Mouse (Mus musculus): ENCODE measurements around the gene Vps35l.

Vps35l gene

DNA sequence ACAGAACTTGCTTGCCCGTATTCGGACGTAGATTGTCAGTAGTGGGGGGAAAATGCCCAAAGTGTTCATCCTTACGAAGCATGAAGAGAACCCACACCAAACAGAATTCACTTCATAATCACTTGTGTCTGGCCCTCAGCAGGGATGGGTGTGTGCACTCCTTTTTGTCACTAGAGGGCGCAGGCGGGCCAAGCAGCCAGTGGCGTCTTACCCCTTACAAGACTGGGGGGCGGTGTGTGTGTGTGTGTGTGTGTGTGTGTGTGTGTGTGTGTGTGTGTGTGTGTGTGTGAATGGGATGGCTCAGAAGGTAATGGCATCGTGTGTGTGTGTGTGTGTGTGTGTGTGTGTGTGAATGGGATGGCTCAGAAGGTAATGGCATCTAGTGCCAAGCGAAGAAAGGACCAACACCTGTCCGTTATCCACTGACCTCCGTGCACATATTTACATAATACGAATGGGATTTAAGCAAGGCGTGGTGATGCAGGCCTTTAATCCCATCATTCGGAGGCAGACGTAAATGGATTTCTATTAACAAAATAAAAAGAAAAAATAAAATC, at the start of gene Vps35l:
Gene Vps35l (plus strand): TSS at position 252 of the 557 bp plus-strand sequence.
- in situ Hi-C loops (cut with MboI, MseI), result no loop called here

DNA sequence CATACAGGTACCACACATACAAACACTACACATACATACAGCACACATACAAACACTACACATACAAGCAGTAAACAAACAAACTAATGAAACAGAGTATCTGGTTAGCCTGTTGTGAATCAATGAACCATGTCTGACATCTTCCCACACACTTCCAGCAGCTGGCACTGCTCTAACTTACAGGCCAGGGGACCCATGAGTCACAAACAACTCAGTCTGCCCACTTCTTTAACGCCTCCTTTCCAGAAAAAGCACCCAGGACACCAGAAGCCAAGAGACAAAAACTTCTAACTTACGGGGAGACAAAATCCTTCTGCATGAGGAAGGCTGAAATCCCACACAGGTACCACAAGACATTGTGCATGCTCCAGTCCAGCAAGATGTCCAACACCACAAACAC, 48.7 kb upstream of the Vps35l start:
- in situ Hi-C loops (cut with MboI, MseI), result no loop called here

GRCm38 (mm10) chr7:118696146-118696545, 43.9 kb upstream of the Vps35l start:
- in situ Hi-C loops (cut with MboI, MseI), result no loop called here

GRCm38 (mm10) chr7:118697168-118697567, 42.9 kb upstream of the Vps35l start:
- in situ Hi-C loops (cut with MboI, MseI), result no loop called here

DNA sequence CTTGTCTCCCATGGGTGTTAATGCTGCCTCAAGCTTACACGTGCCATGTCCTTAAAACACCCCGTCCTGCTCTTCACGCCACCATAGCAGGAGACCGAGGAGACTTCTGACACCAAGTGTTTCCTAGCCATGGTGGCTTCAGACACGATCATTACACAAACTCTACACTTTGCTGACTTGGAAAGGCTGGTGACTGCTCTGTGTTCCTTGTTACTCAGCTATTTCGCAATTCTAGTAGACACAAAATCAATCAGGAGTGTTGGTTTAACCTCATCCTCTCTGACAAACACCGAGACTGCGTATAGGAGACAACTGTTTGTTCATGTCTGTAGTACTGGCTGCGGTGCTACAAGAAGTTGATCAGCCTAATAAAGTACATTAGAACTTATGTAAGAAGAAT, 41.1 kb upstream of the Vps35l start:
- in situ Hi-C loops (cut with MboI, MseI), result no loop called here

GRCm38 (mm10) chr7:118703144-118703561, 36.9 kb upstream of the Vps35l start:
- in situ Hi-C loops (cut with MboI, MseI), result loop anchor here (5.0 to 25.0 kb wide), 3 partner anchors 566 to 1934 kb away; partner anchors contain the start of genes Rps15a (in 1 of the 2) and Uqcrc2 (in 1 of the 2)

DNA sequence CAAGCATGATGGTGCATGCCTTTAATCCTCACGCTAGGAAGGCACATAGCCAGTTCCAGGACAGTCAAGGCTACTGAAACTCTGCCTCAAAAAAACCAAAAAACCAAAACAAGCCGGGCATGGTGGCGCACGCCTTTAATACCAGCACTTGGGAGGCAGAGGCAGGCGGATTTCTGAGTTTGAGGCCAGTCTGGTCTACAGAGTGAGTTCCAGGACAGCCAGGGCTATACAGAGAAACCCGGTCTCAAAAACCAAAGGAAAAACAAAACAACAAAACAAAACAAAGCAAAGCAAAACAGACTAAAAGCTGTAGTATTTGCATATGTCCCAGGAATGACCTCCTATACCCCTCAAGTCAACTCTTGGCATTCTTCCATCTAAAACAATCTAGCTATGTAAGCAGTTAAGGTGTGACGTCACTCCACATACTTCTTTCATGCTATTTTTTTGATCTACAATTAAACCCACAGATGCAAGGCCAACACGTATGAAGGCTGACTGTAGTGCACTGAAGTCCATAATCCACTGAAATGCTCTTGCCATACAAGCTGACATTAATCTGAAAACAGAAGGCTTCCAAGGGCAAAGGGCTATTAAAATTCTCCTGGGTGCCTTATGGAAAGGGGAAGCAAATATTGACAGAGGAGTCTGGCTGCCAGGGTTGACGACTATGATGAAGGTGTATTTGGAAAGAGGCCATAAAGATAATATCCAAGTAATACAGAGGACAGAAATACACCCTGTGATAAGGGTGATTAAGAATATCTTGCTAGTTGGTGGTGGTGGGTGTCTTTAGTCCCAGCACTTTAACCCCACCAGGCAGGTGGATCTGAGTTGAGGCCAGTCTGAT, 35.8 kb upstream of the Vps35l start:
- in situ Hi-C loops (cut with MboI, MseI), result loop anchor here (5.0 to 25.0 kb wide), 3 partner anchors 567 to 1933 kb away; partner anchors contain the start of genes Rps15a (in 1 of the 2) and Uqcrc2 (in 1 of the 2)

GRCm38 (mm10) chr7:118705101-118705961, 34.7 kb upstream of the Vps35l start, which contains the start of gene Gde1:
Gde1 (minus strand) TSS chr7:118705778.
- in situ Hi-C loops (cut with MboI, MseI), result loop anchor here in 1 of 2 experiments (25.0 kb wide), 2 partner anchors 593 to 1932 kb away; partner anchors contain the start of genes Rps15a and Uqcrc2

DNA sequence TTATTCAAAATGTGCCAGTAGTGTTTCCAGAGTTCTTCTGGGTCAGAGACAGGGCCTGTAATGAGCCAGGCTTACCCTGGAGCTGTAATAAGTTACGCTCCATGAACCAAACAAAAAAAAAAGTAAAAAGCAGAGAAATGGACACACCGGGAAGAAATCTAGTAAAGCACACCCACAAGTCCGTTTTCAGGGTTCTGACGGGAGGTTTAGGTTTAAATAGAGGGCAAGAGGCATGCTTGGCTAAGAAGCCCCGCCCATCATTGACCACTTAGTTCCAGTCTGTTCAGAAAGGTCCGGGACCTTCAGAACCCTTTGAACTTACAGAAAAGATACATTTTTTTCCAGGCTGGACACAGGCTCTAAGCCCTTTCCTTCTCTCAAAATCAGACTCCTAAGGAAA, 34.0 kb upstream of the Vps35l start:
- in situ Hi-C loops (cut with MboI, MseI), result loop anchor here in 1 of 2 experiments (25.0 kb wide), 2 partner anchors 594 to 1931 kb away; partner anchors contain the start of genes Rps15a and Uqcrc2

DNA sequence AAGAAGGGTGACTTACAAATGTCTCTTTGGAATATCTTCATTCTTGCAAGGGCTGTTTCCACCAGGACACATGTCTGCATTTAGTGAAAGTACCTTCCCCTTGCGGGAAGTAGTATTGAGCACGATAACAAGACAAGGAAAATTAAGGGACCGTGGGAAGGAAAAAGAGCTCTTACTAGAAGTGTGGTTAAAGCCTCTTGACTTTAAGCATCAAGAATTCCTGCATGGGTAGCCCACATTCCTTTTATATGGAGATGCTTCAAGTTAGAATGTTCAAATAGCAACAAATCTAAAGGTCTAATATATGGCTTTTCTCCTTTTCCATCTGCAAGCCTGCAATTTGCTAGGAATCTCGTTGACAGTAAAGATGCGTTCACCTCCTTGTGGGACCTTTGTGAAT, 33.5 kb upstream of the Vps35l start:
- in situ Hi-C loops (cut with MboI, MseI), result loop anchor here in 1 of 2 experiments (25.0 kb wide), 2 partner anchors 594 to 1931 kb away; partner anchors contain the start of genes Rps15a and Uqcrc2

- in situ Hi-C loops (cut with MboI, MseI), result loop anchor here in 1 of 2 experiments (25.0 kb wide), 2 partner anchors 595 to 1930 kb away; partner anchors contain the start of genes Rps15a and Uqcrc2
Observed at GRCm38 (mm10) chr7:118707216-118707615, 32.8 kb upstream of the Vps35l start.

DNA sequence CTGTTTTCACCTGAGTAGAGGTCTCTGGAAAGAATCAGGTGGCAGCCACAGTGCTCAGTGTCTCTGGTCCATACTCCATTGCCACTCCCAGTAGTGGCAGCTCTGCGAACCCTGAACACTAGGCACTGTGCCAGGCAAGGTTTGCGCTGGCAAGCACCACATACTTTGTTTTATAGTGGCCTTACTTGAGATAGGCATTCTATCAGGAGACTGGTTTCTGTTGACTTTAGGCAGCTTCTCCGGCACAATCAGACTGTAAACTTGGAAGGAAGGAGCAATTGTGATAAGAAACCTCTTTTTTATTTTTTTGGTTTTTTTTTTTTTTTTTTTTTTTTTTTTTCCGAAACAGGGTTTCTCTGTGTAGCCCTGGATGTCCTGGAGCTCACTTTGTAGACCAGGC, 32.0 kb upstream of the Vps35l start:
- in situ Hi-C loops (cut with MboI, MseI), result loop anchor here in 1 of 2 experiments (25.0 kb wide), 2 partner anchors 596 to 1929 kb away; partner anchors contain the start of genes Rps15a and Uqcrc2

DNA sequence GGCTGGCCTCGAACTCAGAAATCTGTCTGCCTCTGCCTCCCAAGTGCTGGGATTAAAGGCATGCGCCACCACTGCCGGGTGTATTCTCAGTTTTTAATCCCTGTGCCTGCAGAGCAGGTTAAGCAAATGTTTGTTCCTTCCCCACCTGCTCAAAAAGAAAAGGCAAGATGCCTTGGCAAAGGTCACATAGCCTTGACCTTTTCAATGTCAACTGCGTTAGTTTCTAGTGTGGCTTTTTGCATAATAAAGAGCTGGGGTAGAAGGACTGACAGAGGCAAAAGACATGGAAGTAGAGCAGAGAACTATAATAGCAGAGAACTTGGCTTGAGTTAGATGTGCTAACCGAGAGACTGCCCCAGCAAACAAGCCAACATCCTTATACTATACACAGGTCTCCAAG, 29.2 kb upstream of the Vps35l start:
- in situ Hi-C loops (cut with MboI, MseI), result loop anchor here (10.0 to 25.0 kb wide), 3 partner anchors 144 to 1927 kb away; partner anchors contain the start of genes Iqck (in 1 of the 2), Knop1 (in 1 of the 2), Rps15a (in 1 of the 2) and Uqcrc2 (in 1 of the 2)

- in situ Hi-C loops (cut with MboI, MseI), result loop anchor here (10.0 to 25.0 kb wide), 3 partner anchors 142 to 1925 kb away; partner anchors contain the start of genes Iqck (in 1 of the 2), Knop1 (in 1 of the 2), Rps15a (in 1 of the 2) and Uqcrc2 (in 1 of the 2)
Observed at GRCm38 (mm10) chr7:118712228-118713173, 27.5 kb upstream of the Vps35l start, which contains the start of gene Ccp110. Ccp110 (plus strand) TSS chr7:118712552.

DNA sequence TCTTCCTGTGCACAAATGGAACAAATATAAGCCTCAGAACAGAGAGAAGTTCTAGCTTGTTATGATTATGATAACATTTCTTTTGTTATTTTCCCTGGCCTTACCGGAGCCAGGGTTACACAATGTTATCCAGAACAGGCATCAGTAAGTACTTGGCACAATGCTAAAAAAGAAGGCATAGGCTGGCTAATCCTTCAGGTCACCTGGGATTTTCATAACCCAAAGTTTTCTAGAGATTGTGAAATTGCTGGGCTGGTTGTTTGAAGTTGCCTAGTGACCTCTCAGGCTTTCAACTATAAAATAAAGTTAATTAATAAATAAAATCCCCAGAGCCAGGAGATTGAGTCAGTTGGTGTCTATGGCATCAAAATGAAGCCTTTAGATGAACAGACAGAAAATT, 25.2 kb upstream of the Vps35l start:
- in situ Hi-C loops (cut with MboI, MseI), result loop anchor here (10.0 to 25.0 kb wide), 3 partner anchors 140 to 1922 kb away; partner anchors contain the start of genes Iqck (in 1 of the 2), Knop1 (in 1 of the 2), Rps15a (in 1 of the 2) and Uqcrc2 (in 1 of the 2)

DNA sequence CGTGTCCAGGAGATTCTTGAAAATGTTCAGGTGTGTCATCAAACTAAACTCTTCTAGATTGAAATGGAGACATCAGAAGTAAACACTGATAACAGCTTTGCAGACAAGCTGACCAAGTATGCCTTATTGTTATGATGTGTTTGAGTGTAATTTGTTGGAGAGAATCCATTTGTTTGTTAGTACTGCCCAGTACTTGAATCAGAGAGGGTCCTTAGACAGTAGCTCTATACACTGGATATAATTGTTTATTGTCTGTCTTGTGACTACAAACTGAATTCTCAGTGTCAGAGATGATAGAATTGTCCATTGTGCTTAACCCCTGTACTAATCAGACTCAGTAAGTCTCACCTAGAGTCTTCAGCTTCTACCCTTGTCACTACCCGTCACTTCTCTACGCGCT, 22.0 kb upstream of the Vps35l start:
- in situ Hi-C loops (cut with MboI, MseI), result loop anchor here (10.0 to 25.0 kb wide), 3 partner anchors 137 to 1919 kb away; partner anchors contain the start of genes Iqck (in 1 of the 2), Knop1 (in 1 of the 2), Rps15a (in 1 of the 2) and Uqcrc2 (in 1 of the 2)

DNA sequence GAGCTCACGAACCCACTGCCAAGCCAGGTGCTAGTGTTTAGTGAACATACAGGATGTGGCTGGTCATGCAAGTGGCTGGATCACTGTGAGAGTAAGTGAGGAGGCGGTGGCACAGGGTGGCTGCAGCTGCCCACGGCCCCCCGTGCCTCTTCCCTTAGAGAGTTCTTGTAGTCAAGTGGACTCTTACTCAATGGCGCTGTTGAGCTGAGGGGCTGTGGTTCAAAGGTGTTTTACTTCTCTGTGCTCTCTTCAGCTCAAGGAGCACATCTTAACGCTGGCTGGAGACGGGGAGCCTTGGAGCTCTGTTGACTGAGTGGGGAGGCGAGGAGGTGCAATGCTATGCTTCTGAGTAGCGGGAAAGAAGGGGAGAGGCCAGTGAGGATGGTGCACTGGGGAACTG, 16.1 kb upstream of the Vps35l start:
- in situ Hi-C loops (cut with MboI, MseI), result loop anchor here in 1 of 2 experiments (25.0 kb wide), 2 partner anchors 612 to 1913 kb away; partner anchors contain the start of genes Rps15a and Uqcrc2

GRCm38 (mm10) chr7:118725459-118725858, 14.6 kb upstream of the Vps35l start:
- in situ Hi-C loops (cut with MboI, MseI), result no loop called here

All from T-helper 17 cell (primary cell).